Mouse (Mus musculus) retina, postnatal 7 days (tissue): Measurements from ENCODE around the gene Rab31.
A peak's percentile ranks its signal among the peaks of the same experiment; 100 is the strongest.

Experiments
- DNase-seq: peaks from one replicate; pipeline ENCODE4 v3.0.0-alpha.2; 2012; ENCODE audit warnings: low read depth, low spot score

Gene Rab31

DNA sequence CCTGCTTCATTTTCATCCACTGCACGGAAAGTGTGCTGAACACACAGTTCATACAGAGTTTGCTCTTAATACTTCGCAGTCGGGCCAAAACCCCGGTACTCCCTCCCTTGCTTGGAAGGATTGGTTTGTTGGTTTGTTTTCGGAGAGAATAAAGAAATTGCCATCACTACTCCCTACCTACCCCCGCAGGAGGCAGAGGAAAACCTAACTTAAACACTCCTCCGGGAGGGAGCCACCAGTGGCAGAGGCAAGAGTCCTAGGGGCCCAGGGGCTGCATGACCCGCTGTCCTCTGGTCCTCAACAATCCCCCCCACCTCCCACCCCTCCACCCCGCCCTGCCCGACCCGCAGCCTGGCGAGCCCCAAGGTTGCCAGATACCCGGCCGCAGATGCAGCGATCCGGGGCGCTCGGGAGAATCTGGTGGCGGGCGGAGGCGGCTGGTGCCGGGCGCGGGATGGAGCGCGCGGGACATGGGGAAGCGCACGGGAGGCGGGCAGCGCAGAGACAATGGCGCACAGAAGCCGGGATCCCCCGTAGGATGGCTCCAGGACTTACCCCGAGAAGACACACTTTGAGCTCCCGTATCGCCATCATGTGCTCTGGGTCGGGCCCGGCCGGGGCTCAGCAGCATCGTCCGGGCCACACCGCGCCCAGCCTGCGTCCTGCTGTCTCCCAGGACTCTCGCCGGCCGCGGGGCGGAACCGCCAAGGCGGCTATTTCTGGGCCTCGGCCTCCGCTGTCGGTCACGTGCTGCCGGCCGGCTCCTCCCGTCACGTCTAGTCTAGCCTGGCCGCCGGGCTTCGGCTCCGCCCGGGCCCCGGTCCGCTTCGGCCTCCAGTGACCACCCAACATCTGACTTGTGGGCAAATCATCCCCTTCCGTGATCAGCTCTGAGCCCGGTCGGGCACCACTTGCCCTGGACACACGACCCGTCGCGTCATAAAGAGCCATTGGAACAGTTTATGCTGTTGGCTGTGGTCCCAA is at the start of gene Rab31:
TSS of gene Rab31 (minus strand) at position 802 of the 984 bp plus-strand sequence.
- no peak for DNase-seq

DNA sequence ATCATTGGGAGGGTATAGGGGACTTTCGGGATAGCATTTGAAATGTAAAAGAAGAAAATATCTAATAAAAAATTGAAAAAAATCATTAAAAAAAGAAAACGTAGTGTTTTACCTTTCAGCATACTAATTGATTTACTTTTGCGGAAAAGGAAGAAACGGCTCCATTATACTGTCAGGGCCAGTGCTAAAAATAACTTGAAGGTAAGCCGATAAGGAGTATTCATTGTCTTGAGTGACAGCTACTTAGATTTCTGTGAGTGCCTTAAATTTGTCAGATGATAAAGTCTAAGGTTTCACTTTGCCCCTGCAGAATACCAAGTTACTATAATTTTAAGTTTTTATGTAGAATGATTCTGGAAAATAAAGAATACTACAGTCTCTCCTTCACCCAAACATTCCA is 47.6 kb upstream of the Rab31 start:
- peak; percentile 5 for DNase-seq

DNA sequence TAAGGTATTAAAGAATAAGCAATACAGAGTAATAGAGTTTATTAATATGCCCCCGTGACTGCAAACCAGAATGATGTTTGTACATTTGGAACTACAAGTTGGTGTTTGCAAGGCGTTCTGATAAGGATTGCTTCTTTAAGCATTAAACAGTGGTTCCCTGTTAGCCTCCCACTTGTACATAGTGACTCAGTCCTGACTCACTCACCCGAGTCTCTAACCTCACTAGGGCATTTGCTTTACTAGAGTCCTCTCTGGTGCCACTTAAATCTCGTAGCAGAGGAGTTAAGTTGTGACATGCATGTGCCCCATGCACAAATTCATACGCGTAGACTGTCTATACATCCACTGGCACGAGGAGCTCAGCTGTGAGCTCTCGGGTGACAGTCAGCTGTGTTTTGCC is 41.2 kb upstream of the Rab31 start:
- DNase-seq = no peak

DNA sequence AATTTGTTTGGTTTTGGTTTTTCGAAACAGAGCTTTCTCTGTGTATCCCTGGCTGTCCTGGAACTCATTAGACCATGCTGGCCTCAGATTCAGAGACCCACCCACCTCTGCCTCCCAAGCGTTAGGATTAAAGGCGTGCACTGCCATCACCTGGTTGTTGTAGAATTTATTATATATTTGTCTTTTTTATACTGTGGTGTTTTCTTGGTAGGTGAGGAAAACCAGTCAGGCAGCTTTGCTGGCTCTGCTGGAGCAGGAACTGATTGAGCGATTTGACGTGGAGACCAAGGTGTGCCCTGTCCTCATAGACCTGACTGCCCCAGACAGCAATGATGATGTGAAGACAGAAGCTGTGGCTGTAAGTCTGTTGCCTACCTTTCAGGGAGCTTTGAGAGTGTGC is 38.5 kb upstream of the Rab31 start:
- DNase-seq = no peak

DNA sequence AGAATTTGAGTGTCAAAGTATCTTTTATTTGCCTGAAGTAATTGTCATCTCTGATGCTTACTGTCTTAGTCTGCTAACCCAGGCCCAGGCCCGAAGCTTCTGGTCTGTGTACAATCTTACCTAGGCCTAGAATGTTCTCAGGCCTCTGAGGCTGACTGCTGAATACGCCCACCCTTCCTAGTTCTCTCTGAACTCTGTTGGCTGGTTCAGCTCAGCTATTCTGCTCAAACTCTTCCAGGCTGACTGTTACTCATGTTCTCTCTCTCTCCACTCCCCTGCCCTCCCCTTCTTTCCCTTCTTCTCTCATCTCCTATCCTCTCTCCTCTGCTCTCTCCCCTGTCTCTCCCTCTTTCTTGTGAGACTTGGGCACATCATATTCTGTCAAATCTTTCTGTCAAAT is 33.9 kb upstream of the Rab31 start:
- no peak for DNase-seq

DNA sequence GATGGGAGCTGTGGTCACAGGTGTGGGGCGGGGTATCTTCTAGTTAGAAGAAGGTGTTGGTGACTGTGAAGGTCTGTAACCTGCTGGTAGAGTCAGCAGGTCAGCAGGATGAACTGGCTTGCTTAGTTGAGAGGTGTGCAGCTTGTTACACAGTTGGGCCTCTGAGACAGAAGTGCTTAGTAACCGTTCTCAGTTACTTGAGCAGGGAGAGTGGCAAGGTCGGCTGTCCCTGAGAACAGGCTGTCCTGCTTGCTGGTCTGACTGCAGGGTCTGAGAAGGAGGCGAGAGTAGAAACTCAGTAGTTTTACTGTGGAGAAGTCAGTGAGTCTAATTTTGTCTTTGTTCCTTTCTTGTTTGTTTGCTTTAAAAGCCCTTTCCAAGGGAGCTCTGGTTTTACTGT is 33.4 kb upstream of the Rab31 start:
- no peak for DNase-seq

DNA sequence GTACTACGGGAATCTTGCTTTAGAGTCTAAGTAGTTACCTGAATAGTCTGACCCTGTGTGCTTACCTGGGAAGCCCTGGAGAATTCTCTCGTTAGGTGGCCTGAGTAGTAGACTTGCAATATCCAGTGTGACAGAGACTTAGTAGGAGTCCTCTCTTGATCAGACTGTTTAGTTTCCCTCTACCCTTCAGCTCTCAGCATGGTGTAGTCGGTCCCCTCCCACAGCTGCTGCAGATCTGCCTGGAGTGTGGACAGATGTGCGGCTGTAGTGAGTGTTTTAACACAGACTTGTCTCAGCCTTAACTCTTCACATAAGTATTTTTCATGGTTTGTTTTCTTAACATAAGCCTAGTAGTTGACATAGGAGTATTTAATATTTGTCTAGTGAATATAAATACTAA is 29.5 kb upstream of the Rab31 start:
- DNase-seq = no peak

DNA sequence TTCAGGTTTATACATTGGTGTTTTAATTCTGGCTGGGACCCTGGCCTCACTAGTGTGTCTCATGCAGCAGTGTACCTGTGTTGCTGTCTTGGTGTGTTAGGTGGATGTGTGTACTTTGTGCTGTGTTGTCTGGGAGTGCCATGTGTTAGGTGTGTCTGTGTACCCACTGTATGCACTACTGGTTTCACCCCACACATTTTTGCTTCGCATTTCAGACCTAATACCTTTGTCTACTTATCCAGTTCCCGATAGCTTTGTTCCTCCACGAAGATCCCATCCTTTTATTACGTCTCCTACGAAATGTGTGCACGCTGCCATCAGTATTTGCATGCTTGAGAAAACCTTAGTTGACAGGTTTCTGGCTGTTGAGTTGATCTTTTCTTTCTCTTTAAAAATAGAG is 27.9 kb upstream of the Rab31 start:
- DNase-seq = no peak

DNA sequence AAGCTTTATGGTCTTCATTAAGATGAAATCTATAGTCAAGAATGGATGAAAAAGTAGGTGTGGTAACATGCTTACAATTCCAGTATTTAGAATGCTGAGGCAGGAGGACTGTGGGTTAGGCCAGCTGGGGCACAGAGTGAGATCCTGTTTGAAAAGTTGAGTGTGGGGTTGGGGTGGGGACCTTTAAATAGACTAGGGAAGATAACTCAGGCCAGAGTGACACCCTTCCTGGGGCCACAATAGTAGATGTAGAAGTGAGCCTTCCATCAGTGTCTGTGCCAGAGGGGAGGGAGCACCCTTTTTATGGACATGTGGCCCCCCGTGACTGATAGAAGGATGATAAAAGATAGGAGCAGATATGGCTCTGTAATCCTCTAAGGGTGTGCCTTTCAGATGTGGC is 26.8 kb upstream of the Rab31 start:
- DNase-seq = no peak

DNA sequence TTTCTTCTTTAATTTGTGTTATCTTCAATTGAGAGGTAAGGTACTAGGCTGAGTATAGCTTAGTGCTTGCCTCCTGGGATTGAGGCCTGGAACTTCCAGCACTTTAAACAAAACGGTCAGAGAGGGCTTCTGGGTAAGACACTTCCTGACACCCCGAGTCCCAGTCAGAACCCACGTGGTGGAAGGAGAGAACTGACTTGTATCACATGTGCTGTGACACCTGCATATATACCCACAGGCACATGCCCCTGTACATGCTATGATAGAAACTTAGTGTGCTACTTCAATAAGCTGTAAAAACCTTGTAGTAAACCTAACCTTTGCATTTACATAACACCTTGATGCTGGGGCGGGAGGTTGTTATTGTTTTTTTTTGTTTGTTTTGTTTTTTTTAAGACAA is 25.9 kb upstream of the Rab31 start:
- no peak for DNase-seq

DNA sequence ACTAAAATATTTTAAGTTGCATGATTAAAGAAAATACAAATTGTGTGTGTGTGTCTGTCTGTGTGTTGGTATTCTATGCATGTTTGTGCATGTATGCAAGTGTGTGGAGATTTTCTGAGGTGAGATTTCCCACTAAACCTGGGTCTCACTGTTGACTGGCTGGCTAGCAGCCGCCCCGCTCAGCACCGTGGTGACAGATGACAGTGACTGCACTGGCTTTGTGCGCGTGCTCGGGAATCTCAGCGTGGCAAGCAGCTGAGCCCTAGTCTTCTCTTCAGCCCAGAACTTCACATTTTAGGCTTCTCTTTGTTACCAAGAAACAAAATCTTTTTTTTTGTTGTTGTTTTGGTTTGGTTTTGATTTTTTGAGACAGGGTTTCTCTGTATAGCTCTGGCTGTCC is 23.5 kb upstream of the Rab31 start:
- no peak for DNase-seq

DNA sequence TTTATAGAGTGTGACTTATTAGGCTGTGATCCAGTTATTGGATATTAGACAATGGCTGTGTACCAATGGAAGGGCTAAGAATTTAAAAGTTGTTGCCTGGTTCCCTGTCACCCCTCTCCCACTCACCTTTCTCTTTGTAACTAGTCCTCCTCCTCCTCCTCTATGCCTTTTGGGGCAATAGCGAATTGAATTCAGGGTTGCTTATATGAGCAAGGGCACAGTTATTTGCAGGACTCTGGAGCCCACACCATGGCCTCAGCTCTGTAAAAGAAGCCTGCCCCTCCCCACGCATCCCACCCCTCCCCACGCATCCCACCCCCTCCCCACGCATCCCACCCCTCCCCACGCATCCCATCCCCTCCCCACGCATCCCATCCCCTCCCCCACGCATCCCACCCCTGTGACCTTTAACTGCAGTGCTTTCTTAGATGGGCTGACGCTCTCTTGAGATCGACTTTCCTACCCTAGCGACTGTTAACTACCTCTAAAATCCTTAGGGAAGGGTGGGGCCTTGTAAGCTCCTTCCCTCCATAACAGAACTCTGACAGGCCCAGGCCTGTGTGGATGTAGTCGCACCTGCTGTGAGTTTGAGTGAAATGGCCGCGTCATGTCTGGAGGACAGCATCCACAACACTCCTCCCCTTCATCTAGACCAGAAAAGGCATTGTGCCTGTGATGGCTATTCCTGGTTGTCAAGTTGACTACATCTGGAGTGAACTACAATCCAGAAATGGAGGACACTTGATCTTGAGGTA is 21.7 kb upstream of the Rab31 start:
- no peak for DNase-seq

DNA sequence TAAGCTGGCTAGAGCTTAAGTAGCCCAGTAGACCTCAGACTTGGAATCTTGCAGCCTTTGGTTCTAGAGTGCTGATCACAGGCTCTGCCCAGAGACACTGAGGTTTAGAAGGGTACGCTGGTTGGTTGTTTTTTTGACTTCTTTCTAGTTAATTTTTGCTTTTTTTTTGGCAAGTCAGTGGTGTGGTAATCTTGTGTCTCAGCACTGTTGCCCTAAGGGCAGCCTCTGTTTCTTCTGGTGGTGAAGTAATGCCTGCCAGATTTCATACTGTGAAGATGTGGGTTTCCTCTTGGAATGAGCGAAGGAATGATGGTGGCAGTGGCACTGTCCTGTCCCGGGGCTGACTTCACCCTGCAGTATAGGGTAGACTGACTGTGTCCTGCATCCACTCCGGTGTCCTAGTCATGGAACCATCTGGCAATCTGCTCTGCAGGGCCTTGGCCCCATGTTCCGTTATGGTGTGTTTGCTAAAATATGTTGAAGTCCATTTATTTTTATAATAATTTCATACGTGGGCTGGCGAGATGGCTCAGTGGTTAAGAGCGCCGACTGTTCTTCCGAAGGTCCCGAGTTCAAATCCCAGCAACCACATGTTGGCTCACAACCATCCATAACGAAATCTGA is 20.9 kb upstream of the Rab31 start:
- DNase-seq = no peak

DNA sequence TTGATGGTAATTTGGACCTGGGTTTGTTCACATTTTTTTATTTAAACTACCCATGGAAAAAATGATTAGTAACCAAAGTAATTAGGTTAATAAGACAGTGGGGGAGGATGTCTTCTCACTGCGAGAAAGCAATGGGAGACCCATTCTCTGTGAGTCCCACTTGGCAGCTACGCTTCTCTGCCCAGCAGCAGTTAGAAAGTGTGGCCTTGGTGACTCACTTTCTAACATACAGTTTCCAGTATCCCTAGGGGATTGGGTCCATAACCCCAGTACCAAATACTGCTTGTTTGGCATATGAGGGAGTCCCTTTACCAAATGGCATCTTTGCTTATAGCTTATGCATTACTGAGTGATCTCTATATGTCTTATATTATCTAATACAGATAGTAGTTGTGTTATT is 18.6 kb upstream of the Rab31 start:
- no peak for DNase-seq

DNA sequence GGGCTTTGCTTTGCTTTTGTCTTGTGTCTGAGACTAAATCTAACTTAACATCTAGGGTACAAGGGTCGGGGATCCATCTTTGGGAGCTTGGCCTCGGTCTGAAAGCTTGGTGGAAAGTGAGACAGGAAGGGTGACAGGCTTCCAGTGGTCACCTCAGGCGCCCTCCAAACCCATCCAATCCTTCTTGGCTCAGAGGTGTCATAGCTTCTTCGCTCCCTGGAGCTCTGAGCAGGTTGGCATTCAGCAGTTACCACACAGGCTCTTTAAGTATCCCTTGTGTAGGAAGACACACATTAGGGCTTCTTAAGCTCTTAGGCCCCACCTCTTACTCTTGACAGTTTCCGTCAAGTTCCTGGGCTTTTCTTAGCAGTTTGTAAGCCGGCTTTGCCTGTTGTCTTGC is 17.0 kb upstream of the Rab31 start:
- no peak for DNase-seq

DNA sequence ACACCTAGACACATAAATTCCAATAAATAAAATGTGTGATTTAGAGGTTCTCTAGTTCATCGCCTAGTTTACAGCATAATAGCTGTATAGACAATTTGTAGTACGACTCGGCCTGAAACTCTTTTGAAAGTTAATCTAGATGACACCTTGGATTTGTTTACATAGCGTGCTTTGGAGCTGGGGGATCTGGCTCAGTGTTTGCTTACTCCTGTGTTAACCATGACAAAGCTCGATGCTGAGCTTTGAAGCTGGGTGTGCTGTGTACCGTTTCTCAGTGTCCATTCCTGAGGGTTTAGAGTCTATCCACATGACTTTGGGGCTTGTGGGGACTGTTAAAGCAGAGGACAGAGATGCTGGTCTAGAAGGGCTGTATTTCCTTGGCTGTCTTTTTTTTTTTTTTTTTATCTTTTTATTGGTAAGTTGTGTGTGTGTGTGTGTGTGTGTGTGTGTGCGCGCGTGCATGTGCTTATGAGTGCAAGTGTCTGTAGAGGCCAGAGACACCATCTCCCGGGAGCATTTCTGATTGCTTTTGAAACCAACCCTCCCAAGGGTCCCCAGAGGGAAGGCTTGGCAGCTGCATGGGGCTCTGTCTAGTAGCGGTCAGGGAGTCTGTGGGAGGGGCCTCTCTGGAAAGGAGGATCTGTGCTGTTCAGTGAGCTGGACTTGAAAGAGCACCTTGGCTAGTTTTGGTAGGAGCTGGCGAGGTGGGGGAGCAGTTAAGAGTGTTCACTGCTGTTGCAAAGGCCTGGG is 16.2 kb upstream of the Rab31 start:
- DNase-seq = no peak

DNA sequence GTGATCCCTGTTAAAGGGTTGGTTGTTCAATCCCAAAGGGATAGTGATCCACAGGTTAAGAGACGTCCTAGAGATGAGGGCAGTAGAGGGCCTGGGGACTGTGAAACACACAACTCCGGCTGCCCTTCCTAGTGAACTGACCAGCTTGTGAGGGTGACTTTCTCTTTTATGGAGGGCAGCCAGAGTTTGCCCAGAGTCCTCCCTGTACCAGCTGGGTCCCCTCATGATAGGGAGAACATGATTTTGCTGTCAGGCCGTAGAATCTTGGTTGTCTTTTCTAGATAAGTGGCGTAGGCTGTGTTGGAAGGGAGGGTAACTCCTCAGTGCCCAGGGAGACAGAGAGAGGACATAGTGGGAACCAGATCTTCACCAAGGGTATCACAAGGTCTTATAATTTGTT is 14.7 kb upstream of the Rab31 start:
- no peak for DNase-seq

DNA sequence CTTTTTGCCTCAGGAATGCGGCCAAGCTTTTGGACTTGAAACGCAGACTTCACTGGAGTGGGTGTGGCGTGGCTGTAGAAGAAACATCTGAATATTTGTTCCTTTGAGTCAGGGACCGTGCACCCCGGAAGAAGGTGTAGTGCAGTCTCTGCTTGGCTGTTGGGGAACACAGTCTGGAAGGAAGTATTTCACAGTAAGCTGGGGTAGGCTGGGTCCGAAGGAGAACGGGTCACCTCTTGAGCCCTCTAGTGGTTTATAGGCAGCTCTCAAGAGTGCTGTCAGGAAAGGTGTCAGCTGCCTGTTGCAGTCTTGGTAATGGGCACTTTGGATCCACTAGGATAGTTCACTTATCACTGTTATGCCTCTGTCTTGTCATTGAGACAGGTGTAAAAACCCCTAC is 13.7 kb upstream of the Rab31 start:
- no peak for DNase-seq

DNA sequence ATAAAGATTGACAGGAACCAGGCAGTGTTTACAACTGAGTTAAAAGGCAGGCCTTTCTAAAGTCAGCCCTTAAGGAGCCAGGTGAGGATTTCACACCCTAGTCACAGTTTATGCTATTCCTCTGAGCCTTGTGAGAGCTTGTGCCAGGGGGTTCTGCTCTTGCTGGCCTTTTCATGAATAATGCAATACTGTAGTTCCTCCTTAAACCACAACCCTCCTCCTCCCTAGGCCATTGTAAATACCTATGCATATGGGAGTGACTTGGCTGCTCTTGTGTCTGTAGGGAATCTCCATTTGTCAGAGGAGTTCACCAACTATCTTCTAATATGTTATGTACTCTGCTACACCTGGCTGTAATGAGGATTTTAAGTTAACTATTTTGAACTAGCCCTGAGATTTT is 13.2 kb upstream of the Rab31 start:
- no peak for DNase-seq

DNA sequence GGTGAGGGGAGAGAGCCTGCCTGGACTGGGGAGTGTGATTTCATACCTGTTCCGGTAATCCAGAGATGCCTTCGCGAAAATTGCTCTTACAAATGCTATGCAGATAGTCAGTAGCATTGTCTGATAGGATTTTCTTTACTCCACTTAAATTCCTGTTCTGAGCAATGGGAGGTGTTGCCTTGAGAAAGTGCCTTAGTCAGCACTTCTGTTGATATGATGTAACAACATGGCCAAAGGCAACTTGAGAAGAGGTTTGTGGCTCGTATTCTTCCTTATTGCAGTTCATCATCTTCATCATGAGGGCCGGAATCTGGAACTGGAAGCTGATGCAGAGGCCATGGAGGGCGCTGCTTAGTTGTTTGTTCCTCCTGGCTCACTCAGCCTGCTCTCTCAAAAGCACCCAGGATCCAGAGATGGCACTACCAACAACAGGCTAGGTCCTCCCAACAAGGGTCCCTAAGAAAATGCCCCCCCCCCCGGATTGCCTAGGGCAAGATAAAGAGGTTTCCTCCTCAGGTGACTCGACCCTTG is 12.1 kb upstream of the Rab31 start:
- DNase-seq = no peak
